Mouse (Mus musculus) embryonic fibroblast, embryonic 13.5 days (primary cell): ENCODE data around the gene Ptprcap.

ENCODE experiments used
- CTCF ChIP-seq: IDR thresholded peaks from 2 replicates; pipeline ENCODE4 v1.5.1; 2011; ENCODE audit warnings: mild to moderate bottlenecking, control low read depth, low read length, moderate library complexity, borderline replicate concordance; ENCODE audit not compliant: insufficient read depth
- POLR2A ChIP-seq: IDR thresholded peaks from 2 replicates; pipeline ENCODE4 v1.6.1; 2011; ENCODE audit warnings: low read depth, mild to moderate bottlenecking, control low read depth, low read length, moderate library complexity

- TF ChIP-seq POLR2A: no peak
- TF ChIP-seq CTCF: no peak
Observed at GRCm38 (mm10) chr19:4117006-4117405, 36.4 kb upstream of the Ptprcap start.
